Mouse (Mus musculus) E14TG2a.4 (cell line): ENCODE results near the gene Ctf2.

ENCODE experiments used
- CTCF ChIP-seq: conservative IDR thresholded peaks from 2 replicates; pipeline ENCODE4 v1.5.1; 2014; ENCODE audit warnings: low read length
- NANOG ChIP-seq: IDR thresholded peaks from 2 replicates; pipeline ENCODE4 v1.6.1; 2014; ENCODE audit warnings: borderline replicate concordance, low read length, mixed read lengths

- TF ChIP-seq CTCF (no peak), NANOG (no peak)
These were observed 46.5 kb downstream of the Ctf2 start for GRCm38 (mm10) chr7:127685304-127686018.
